Mouse (Mus musculus) kidney, adult 2 months (tissue): ENCODE results near the gene Sirt1.

Experiments used
- CTCF ChIP-seq: fragments of 200-500 bp; conservative IDR thresholded peaks from 2 replicates; pipeline ENCODE4 v1.5.1; 2011; ENCODE audit warnings: low read depth, mild to moderate bottlenecking, control low read depth, low read length, moderate library complexity, mixed read lengths; ENCODE audit not compliant: insufficient read depth, insufficient read length
- POLR2A ChIP-seq: fragments of 200-500 bp; IDR thresholded peaks from one replicate; pipeline ENCODE4 v1.6.1; 2011; ENCODE audit warnings: low read depth, low read length, control low read depth

GRCm38 (mm10) chr10:63424475-63424814 lies 42.9 kb upstream of the Sirt1 start:
- TF ChIP-seq CTCF (peak; percentile 58), POLR2A (no peak)
